Mouse (Mus musculus) cerebellum, postnatal 4 days (tissue): ENCODE data around the gene 1110057P08Rik.
"Not testable (repeated sequence)": the region's sequence is repeated elsewhere in the genome, so short reads cannot be mapped to it uniquely, and the experiment has no call there.

Experiments
- DNase-seq, 2 experiments: peaks; one replicate each; pipeline ENCODE4 v3.0.0; 2022; ENCODE audit warnings: low spot score in 2 of 2, mixed read lengths in 1 of 2

The 1110057P08Rik gene

GRCm38 (mm10) chr16:89174435-89174834 lies at the start of gene 1110057P08Rik:
TSS of gene 1110057P08Rik (plus strand) at chr16:89174735.
- DNase-seq: no peak

GRCm38 (mm10) chr16:89140551-89140950 lies 34.0 kb upstream of the 1110057P08Rik start, which contains the start of gene Gm6358:
TSS of gene Gm6358 (plus strand) at chr16:89140851.
- no peak for DNase-seq

DNA sequence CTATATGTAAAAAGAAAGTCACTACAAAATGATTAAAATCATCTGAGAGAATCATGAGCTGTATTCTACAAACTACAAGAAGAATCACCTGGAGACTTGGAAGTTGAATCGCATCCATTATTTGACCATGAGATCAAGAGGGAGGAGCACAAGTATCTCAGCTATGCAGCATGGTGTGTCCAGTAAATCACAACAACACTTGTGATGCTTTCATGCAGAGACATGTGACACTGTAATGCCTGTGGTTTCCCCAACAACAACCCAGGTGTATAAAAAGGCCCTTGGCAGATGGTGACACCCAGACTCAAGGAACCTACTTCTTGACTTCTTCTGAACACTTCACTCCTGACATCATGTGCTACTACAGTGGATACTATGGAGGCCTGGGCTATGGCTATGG lies 23.7 kb upstream of the 1110057P08Rik start, which contains the start of gene Gm10061:
Gene Gm10061 (plus strand): TSS at position 301 of the 400 bp plus-strand sequence.
- DNase-seq: no peak

GRCm38 (mm10) chr16:89157652-89158051 lies 16.9 kb upstream of the 1110057P08Rik start, which contains the start of gene Gm9789:
TSS of gene Gm9789 (plus strand) at chr16:89157952.
- no peak for DNase-seq

DNA sequence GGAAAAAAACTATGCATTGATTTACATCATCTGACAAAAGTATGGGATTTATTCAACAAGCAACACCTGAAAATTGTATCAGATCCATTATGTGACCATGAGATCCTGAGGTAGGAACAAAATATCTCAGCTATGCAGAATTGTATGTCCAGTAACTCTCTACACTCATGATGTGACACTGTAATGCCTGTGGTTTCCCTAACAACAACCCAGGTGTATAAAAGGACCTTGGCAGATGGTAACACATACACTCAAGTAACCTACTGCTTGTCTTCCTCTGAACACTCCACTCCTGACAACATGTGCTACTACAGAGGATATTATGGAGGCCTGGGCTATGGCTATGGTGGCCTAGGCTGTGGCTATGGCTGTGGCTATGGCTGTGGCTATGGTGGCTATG lies 5.3 kb upstream of the 1110057P08Rik start, which contains the start of gene Gm7735:
Gene Gm7735 (plus strand): TSS at position 301 of the 400 bp plus-strand sequence.
- not testable (repeated sequence) for DNase-seq

DNA sequence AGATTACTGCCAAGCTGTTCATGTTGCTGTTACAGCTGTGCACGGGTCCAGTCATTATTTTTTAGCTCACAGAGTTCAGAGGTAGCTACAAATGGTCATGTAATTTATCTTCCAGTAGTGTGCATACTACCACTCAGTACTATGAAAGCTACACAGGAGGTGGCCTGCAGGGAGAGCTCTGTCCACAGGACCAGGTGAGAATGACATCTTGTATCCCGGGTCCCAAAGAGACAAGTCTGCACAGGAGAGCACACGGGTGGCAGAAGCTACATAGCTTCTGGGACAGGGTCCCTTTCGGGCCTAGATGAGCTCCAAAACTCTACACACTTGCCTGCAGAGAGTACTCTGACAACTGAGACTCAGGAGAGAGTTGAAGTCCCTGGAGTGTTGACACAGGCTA lies 14.1 kb downstream of the 1110057P08Rik start:
- DNase-seq: no peak

- DNase-seq: no peak
These were observed 31.0 kb downstream of the 1110057P08Rik start, which contains the start of gene Krtap20-2 for GRCm38 (mm10) chr16:89205561-89205960. TSS of gene Krtap20-2 (plus strand) at chr16:89205861.
